Mouse (Mus musculus) megakaryocyte, adult 5-6 weeks (primary cell): ENCODE measurements around the gene Cd80. TPM values are rescaled to one million over a fixed set of nuclear protein-coding genes. Genes with fewer than 3 reads are reported as not detected.
"Not testable (repeated sequence)": the region's sequence is repeated elsewhere in the genome, so short reads cannot be mapped to it uniquely, and the experiment has no call there.

ENCODE experiments used
- ATAC-seq: 2 replicates; pipeline ENCODE4 v1.8.0; 2016; ENCODE audit warnings: mild to moderate bottlenecking, inconsistent platforms; ENCODE audit not compliant: poor library complexity, severe bottlenecking
- total RNA-seq, 2 experiments: library from RNA; stranded (forward) in 1 of 2; stranded (reverse) in 1 of 2; fragments of 153-499, 151-499 nt in 1 of 2; fragments of 221-1000, 200-1000 nt in 1 of 2; gene quantifications; 2 replicates each; pipeline versions ENCODE4 v1.2.3 to v1.2.4; 2015 to 2017

Gene Cd80
- total RNA-seq, 2 experiments from 2014 or later = 3.0 to 10.4 TPM

- no peak for ATAC-seq
Measured at GRCm38 (mm10) chr16:38471697-38472506, 16.5 kb downstream of the Cd80 start.

- ATAC-seq = no peak
Measured at GRCm38 (mm10) chr16:38472507-38472873, 17.1 kb downstream of the Cd80 start.

GRCm38 (mm10) chr16:38473661-38474060 lies 18.3 kb downstream of the Cd80 start:
- no peak for ATAC-seq

GRCm38 (mm10) chr16:38474677-38475286 lies 19.4 kb downstream of the Cd80 start:
- ATAC-seq = no peak

- peak; percentile 47; the same call in 1 of the 2 replicates for ATAC-seq
Measured at GRCm38 (mm10) chr16:38475681-38476311, 20.4 kb downstream of the Cd80 start.

- peak; percentile 75 for ATAC-seq
Measured at GRCm38 (mm10) chr16:38476312-38477240, 21.2 kb downstream of the Cd80 start.

- ATAC-seq = not testable (repeated sequence)
Measured at GRCm38 (mm10) chr16:38477241-38477608, 21.9 kb downstream of the Cd80 start.

- ATAC-seq = no peak
Measured at GRCm38 (mm10) chr16:38478296-38478695, 22.9 kb downstream of the Cd80 start.

GRCm38 (mm10) chr16:38481327-38481726 lies 26.0 kb downstream of the Cd80 start:
- ATAC-seq = no peak

GRCm38 (mm10) chr16:38482780-38483562 lies 27.6 kb downstream of the Cd80 start:
- ATAC-seq = peak; percentile 16; the same call in 1 of the 2 replicates

GRCm38 (mm10) chr16:38483582-38484309 lies 28.4 kb downstream of the Cd80 start:
- ATAC-seq = peak; percentile 85

GRCm38 (mm10) chr16:38492551-38492950 lies 37.2 kb downstream of the Cd80 start:
- ATAC-seq = no peak

- ATAC-seq = no peak
Measured at GRCm38 (mm10) chr16:38493890-38494289, 38.5 kb downstream of the Cd80 start.

GRCm38 (mm10) chr16:38496604-38497140 lies 41.3 kb downstream of the Cd80 start:
- ATAC-seq = no peak

GRCm38 (mm10) chr16:38502469-38502868 lies 47.1 kb downstream of the Cd80 start:
- ATAC-seq = no peak

GRCm38 (mm10) chr16:38503528-38503927 lies 48.2 kb downstream of the Cd80 start:
- no peak for ATAC-seq

- peak; percentile 98 for ATAC-seq
Measured at GRCm38 (mm10) chr16:38506041-38506634, 50.8 kb downstream of the Cd80 start.

GRCm38 (mm10) chr16:38510846-38511245 lies 55.5 kb downstream of the Cd80 start:
- no peak for ATAC-seq

GRCm38 (mm10) chr16:38519140-38519539 lies 63.8 kb downstream of the Cd80 start:
- no peak for ATAC-seq
